Comparison of ENCODE assay signal across 10 mouse cellular contexts in the genomic region with DNA sequence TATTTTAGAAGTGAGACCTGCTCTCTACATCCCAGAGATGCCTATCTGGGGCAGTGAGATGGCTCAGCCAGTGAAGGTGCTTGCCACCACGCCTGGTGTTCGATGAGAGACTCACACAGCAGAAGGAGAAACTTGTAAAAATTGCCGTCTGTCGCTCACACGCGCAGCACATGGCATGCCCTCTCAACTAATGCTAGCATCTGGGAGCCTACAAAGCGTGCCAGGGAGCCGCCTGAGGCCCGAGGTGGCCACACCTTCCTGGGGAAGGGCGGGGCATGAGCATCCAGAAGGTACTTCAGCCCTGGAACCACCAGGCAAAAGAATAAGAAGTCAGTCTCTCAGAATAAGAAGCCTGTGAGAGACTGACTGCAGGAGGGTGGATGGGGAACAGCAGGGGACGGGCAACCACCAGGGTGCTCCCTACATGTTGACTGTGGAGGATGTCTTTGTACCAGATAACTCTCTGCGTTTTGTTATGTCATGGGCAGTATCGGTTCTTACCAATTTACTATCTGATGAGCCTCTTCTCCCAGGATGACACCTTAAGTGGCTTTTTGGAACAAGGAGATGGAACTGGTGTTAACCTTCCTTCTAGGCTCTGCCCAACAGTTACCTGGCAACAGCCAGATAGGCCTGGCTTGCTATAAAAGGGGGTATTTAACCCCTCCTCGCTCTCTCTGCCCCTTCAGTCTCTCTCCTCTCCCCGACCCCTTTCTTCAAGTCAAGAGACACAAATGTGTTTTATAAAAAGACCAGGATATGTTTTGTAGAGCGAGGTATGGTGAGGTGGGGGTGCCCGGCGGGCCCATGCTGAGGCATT. TPM values are rescaled to one million over a fixed set of nuclear protein-coding genes. Genes with fewer than 3 reads are reported as not detected.
DNase-seq lines count a peak whose midpoint lies in the region; ATAC-seq and TF ChIP-seq lines count a peak whose summit lies in the region.
"Had no signal": no experiment of that assay in that cellular context is flagged by ENCODE, and none has a peak within 500 bp of the region (broad histone marks: within the 10 kb centered on the region; RNA-seq: fewer than 3 reads in every experiment).

No protein-coding gene starts in this region.

- H3K4me3 ChIP-seq in intestine, embryonic 14.5 days (ENCODE audit: low read depth, low read length): no peak overlapping the region
- no peak overlapping the region for H3K4me3 ChIP-seq in intestine, embryonic 16.5 days (ENCODE audit: low read length)
- no peak overlapping the region for H3K4me3 ChIP-seq in embryonic facial prominence, embryonic 11.5 days (ENCODE audit: low read depth, low read length)
- no peak overlapping the region for H3K4me3 ChIP-seq in hindbrain, postnatal 0 days (ENCODE audit: low read length)
- H3K4me3 ChIP-seq in midbrain, embryonic 13.5 days (replicated peaks): no peak overlapping the region

- H3K4me1 ChIP-seq in intestine, embryonic 14.5 days (replicated peaks; ENCODE audit: control insufficient read depth, insufficient read depth, low read length): peaks cover 19% of the 10 kb centered on the region
- H3K4me1 ChIP-seq in intestine, embryonic 16.5 days (ENCODE audit: control insufficient read depth, insufficient read depth, low read length): no peaks in the 10 kb centered on the region
- no peaks in the 10 kb centered on the region for H3K4me1 ChIP-seq in embryonic facial prominence, embryonic 11.5 days (ENCODE audit: control insufficient read depth, insufficient read depth, low read length)
- H3K4me1 ChIP-seq in hindbrain, postnatal 0 days (ENCODE audit: insufficient read depth, low read length): peaks cover 11% of the 10 kb centered on the region; the same call in 1 of the 2 replicates
- H3K4me1 ChIP-seq in midbrain, embryonic 13.5 days (replicated peaks): peaks cover 35% of the 10 kb centered on the region

- TF ChIP-seq CTCF in hindbrain, postnatal 0 days (IDR thresholded peaks at IDR 0.05; ENCODE audit: low read depth): peak; percentile 26

- no peaks in the 10 kb centered on the region for H3K36me3 ChIP-seq in intestine, embryonic 14.5 days (ENCODE audit: control insufficient read depth, insufficient read depth, low read length)
- H3K36me3 ChIP-seq in intestine, embryonic 16.5 days (ENCODE audit: control insufficient read depth, insufficient read depth, low read length): no peaks in the 10 kb centered on the region
- H3K36me3 ChIP-seq in embryonic facial prominence, embryonic 11.5 days (replicated peaks; ENCODE audit: control insufficient read depth, insufficient read depth, low read depth, low read length): no peaks in the 10 kb centered on the region
- no peaks in the 10 kb centered on the region for H3K36me3 ChIP-seq in hindbrain, postnatal 0 days (ENCODE audit: insufficient read depth, low read length)
- H3K36me3 ChIP-seq in midbrain, embryonic 13.5 days: no peaks in the 10 kb centered on the region

- 25% methylated on average over 18 of the region's 18 CpGs for WGBS in intestine, embryonic 14.5 days
- WGBS in intestine, embryonic 16.5 days: 24% methylated on average over 18 of the region's 18 CpGs
- WGBS in embryonic facial prominence, embryonic 11.5 days: 19% methylated on average over 18 of the region's 18 CpGs
- WGBS in hindbrain, postnatal 0 days: 20% methylated on average over 18 of the region's 18 CpGs
- 15% methylated on average over 18 of the region's 18 CpGs for WGBS in midbrain, embryonic 13.5 days

- ATAC-seq in intestine, embryonic 14.5 days (replicated peaks; ENCODE audit: low FRiP score, low TSS enrichment, low read depth): 0 out of 2 replicates have a peak, but pooled peaks have one; percentile 22
- ATAC-seq in intestine, embryonic 16.5 days: no peak
- ATAC-seq in embryonic facial prominence, embryonic 11.5 days (replicated peaks; ENCODE audit: insufficient number of reproducible peaks, low FRiP score, low TSS enrichment, low read depth): no peak
- peak; percentile 63 for ATAC-seq in hindbrain, postnatal 0 days
- ATAC-seq in midbrain, embryonic 13.5 days: peak; percentile 57

- DNase-seq in intestine, embryonic 14.5 days (ENCODE audit: low spot score): no peak
- DNase-seq in embryonic facial prominence, embryonic 11.5 days (ENCODE audit: low spot score): peak; percentile 28
- peak; percentile 22 for DNase-seq in hindbrain, postnatal 0 days (ENCODE audit: low spot score)
- no peak for DNase-seq in Muller cell, postnatal 12 days (ENCODE audit: inconsistent ontology term)
- DNase-seq in adrenal gland, postnatal 4 days (ENCODE audit: low spot score in 2 of 2): no peak
- no peak for DNase-seq in kidney, adult 18-20 months
- DNase-seq: cerebellum, adult 18-20 months had no signal

- H3K9ac ChIP-seq in intestine, embryonic 14.5 days (ENCODE audit: low read length): no peak overlapping the region
- no peak overlapping the region for H3K9ac ChIP-seq in intestine, embryonic 16.5 days (ENCODE audit: low read depth, low read length)
- H3K9ac ChIP-seq in embryonic facial prominence, embryonic 11.5 days (replicated peaks; ENCODE audit: low read length): no peak overlapping the region
- H3K9ac ChIP-seq in hindbrain, postnatal 0 days (replicated peaks; ENCODE audit: low read length): no peak overlapping the region
- H3K9ac ChIP-seq in midbrain, embryonic 13.5 days (replicated peaks): peak overlapping the region; percentile 42; the same call in 1 of the 2 replicates

- H3K27ac ChIP-seq in intestine, embryonic 14.5 days (ENCODE audit: low read depth): no peak overlapping the region
- no peak overlapping the region for H3K27ac ChIP-seq in intestine, embryonic 16.5 days (ENCODE audit: low read length)
- no peak overlapping the region for H3K27ac ChIP-seq in embryonic facial prominence, embryonic 11.5 days (replicated peaks; ENCODE audit: low read depth, low read length)
- peak overlapping the region; percentile 48; the same call in 1 of the 2 replicates for H3K27ac ChIP-seq in hindbrain, postnatal 0 days
- H3K27ac ChIP-seq in midbrain, embryonic 13.5 days: peak overlapping the region; percentile 37

- H3K27me3 ChIP-seq in intestine, embryonic 14.5 days (replicated peaks; ENCODE audit: control insufficient read depth, insufficient read depth, low read length): no peaks in the 10 kb centered on the region
- H3K27me3 ChIP-seq in intestine, embryonic 16.5 days (replicated peaks; ENCODE audit: control insufficient read depth, insufficient read depth, low read length): no peaks in the 10 kb centered on the region
- no peaks in the 10 kb centered on the region for H3K27me3 ChIP-seq in embryonic facial prominence, embryonic 11.5 days (ENCODE audit: control insufficient read depth, insufficient read depth, low read length)
- H3K27me3 ChIP-seq in hindbrain, postnatal 0 days (ENCODE audit: insufficient read depth, low read length): no peaks in the 10 kb centered on the region
- H3K27me3 ChIP-seq in midbrain, embryonic 13.5 days: no peaks in the 10 kb centered on the region

- H3K9me3 ChIP-seq in intestine, embryonic 14.5 days (ENCODE audit: control insufficient read depth, low read length): no peaks in the 10 kb centered on the region
- no peaks in the 10 kb centered on the region for H3K9me3 ChIP-seq in intestine, embryonic 16.5 days (ENCODE audit: control insufficient read depth, low read length)
- no peaks in the 10 kb centered on the region for H3K9me3 ChIP-seq in embryonic facial prominence, embryonic 11.5 days (replicated peaks; ENCODE audit: control insufficient read depth, low read length)
- H3K9me3 ChIP-seq in hindbrain, postnatal 0 days (ENCODE audit: low read length): no peaks in the 10 kb centered on the region
- no peaks in the 10 kb centered on the region for H3K9me3 ChIP-seq in midbrain, embryonic 13.5 days

- peak overlapping the region; percentile 30 for H3K4me2 ChIP-seq in intestine, embryonic 14.5 days (ENCODE audit: low read length)
- no peak overlapping the region for H3K4me2 ChIP-seq in intestine, embryonic 16.5 days (ENCODE audit: low read depth, low read length)
- H3K4me2 ChIP-seq in embryonic facial prominence, embryonic 11.5 days (ENCODE audit: low read depth, low read length): no peak overlapping the region
- H3K4me2 ChIP-seq in hindbrain, postnatal 0 days (ENCODE audit: low read depth, low read length): peak overlapping the region; percentile 44; the same call in 1 of the 2 replicates
- peak overlapping the region; percentile 47 for H3K4me2 ChIP-seq in midbrain, embryonic 13.5 days (replicated peaks)

RNA-seq across cellular contexts. Expression of a gene that starts 9.8 kb away (rescaled TPM):
- polyA plus RNA-seq in intestine, embryonic 14.5 days (2014; fragmentation: Nextera tagmentation; extraction: Ambion mirVana): 30.8 and 44.8 TPM in 2 replicates
- polyA plus RNA-seq in intestine, embryonic 16.5 days (2015; fragmentation: Nextera tagmentation; extraction: Ambion mirVana): 36.3 and 41.7 TPM in 2 replicates
- polyA plus RNA-seq in embryonic facial prominence, embryonic 11.5 days (2014; fragmentation: Nextera tagmentation; extraction: Ambion mirVana): 37.3 and 43.0 TPM in 2 replicates
- total RNA-seq in hindbrain, postnatal 0 days (2014; rRNA removed): 12.4 and 15.2 TPM in 2 replicates
- 13.8 and 15.9 TPM in 2 replicates for polyA plus RNA-seq in hindbrain, postnatal 0 days (2015; fragmentation: Nextera tagmentation; extraction: Ambion mirVana)
- polyA plus RNA-seq in midbrain, embryonic 13.5 days (2015; fragmentation: Nextera tagmentation; extraction: Ambion mirVana): 21.7 and 24.8 TPM in 2 replicates
- 10 to 100 TPM; 29.1 to 33.0 TPM for total RNA-seq in adrenal gland, postnatal 4 days (2021)

RNA-seq across cellular contexts. Expression of a gene that starts 18.1 kb away (rescaled TPM):
- polyA plus RNA-seq in intestine, embryonic 14.5 days (2014; fragmentation: Nextera tagmentation; extraction: Ambion mirVana): not detected in 2 replicates
- not detected in 2 replicates for polyA plus RNA-seq in intestine, embryonic 16.5 days (2015; fragmentation: Nextera tagmentation; extraction: Ambion mirVana)
- not detected in 2 replicates for polyA plus RNA-seq in embryonic facial prominence, embryonic 11.5 days (2014; fragmentation: Nextera tagmentation; extraction: Ambion mirVana)
- total RNA-seq in hindbrain, postnatal 0 days (2014; rRNA removed): not detected in 2 replicates
- polyA plus RNA-seq in hindbrain, postnatal 0 days (2015; fragmentation: Nextera tagmentation; extraction: Ambion mirVana): not detected in 2 replicates
- polyA plus RNA-seq in midbrain, embryonic 13.5 days (2015; fragmentation: Nextera tagmentation; extraction: Ambion mirVana): not detected in 2 replicates
- total RNA-seq in adrenal gland, postnatal 4 days (2021): not detected
- total RNA-seq: heart, postnatal 10 days had no signal

RNA-seq across cellular contexts. Expression of a gene that starts 35.1 kb away (rescaled TPM):
- 7.6 and 8.9 TPM in 2 replicates for polyA plus RNA-seq in intestine, embryonic 14.5 days (2014; fragmentation: Nextera tagmentation; extraction: Ambion mirVana)
- 38.6 and 49.4 TPM in 2 replicates for polyA plus RNA-seq in intestine, embryonic 16.5 days (2015; fragmentation: Nextera tagmentation; extraction: Ambion mirVana)
- 2.0 and 2.4 TPM in 2 replicates for polyA plus RNA-seq in embryonic facial prominence, embryonic 11.5 days (2014; fragmentation: Nextera tagmentation; extraction: Ambion mirVana)
- 2.6 and 5.2 TPM in 2 replicates for total RNA-seq in hindbrain, postnatal 0 days (2014; rRNA removed)
- polyA plus RNA-seq in hindbrain, postnatal 0 days (2015; fragmentation: Nextera tagmentation; extraction: Ambion mirVana): 5.1 and 5.3 TPM in 2 replicates
- polyA plus RNA-seq in midbrain, embryonic 13.5 days (2015; fragmentation: Nextera tagmentation; extraction: Ambion mirVana): 2.1 and 2.7 TPM in 2 replicates
- 10 to 100 TPM; 19.2 to 21.0 TPM for total RNA-seq in adrenal gland, postnatal 4 days (2021)

RNA-seq across cellular contexts. Expression of a gene that starts 48.2 kb away (rescaled TPM):
- 7.8 and 8.3 TPM in 2 replicates for polyA plus RNA-seq in intestine, embryonic 14.5 days (2014; fragmentation: Nextera tagmentation; extraction: Ambion mirVana)
- polyA plus RNA-seq in intestine, embryonic 16.5 days (2015; fragmentation: Nextera tagmentation; extraction: Ambion mirVana): 6.6 and 6.9 TPM in 2 replicates
- 2.8 and 4.3 TPM in 2 replicates for polyA plus RNA-seq in embryonic facial prominence, embryonic 11.5 days (2014; fragmentation: Nextera tagmentation; extraction: Ambion mirVana)
- 5.7 and 6.5 TPM in 2 replicates for total RNA-seq in hindbrain, postnatal 0 days (2014; rRNA removed)
- 6.2 TPM in 2 replicates for polyA plus RNA-seq in hindbrain, postnatal 0 days (2015; fragmentation: Nextera tagmentation; extraction: Ambion mirVana)
- 5.1 and 8.4 TPM in 2 replicates for polyA plus RNA-seq in midbrain, embryonic 13.5 days (2015; fragmentation: Nextera tagmentation; extraction: Ambion mirVana)
- total RNA-seq in adrenal gland, postnatal 4 days (2021): 10 to 100 TPM in 1 of 2 experiments, 1 to 10 TPM in 1; 9.9 to 10.4 TPM

Comparison
In these comparisons a context has a peak if more than half of its experiments do, and no peak if none do; other contexts are left out.
1. ATAC-seq: peak in intestine, embryonic 14.5 days (single experiment), hindbrain, postnatal 0 days (single experiment) and midbrain, embryonic 13.5 days (single experiment); none in intestine, embryonic 16.5 days (single experiment) and embryonic facial prominence, embryonic 11.5 days (single experiment).
2. H3K4me2 ChIP-seq: peak in intestine, embryonic 14.5 days (single experiment), hindbrain, postnatal 0 days (single experiment) and midbrain, embryonic 13.5 days (single experiment); none in intestine, embryonic 16.5 days (single experiment) and embryonic facial prominence, embryonic 11.5 days (single experiment).
3. DNase-seq: peak in embryonic facial prominence, embryonic 11.5 days (single experiment) and hindbrain, postnatal 0 days (single experiment); none in intestine, embryonic 14.5 days (single experiment), Muller cell, postnatal 12 days (single experiment), adrenal gland, postnatal 4 days (0 of 2) and kidney, adult 18-20 months (single experiment).
4. H3K27ac ChIP-seq: peak in hindbrain, postnatal 0 days (single experiment) and midbrain, embryonic 13.5 days (single experiment); none in intestine, embryonic 14.5 days (single experiment), intestine, embryonic 16.5 days (single experiment) and embryonic facial prominence, embryonic 11.5 days (single experiment).